Mouse (Mus musculus): ENCODE data around the gene Magi1.

DNA sequence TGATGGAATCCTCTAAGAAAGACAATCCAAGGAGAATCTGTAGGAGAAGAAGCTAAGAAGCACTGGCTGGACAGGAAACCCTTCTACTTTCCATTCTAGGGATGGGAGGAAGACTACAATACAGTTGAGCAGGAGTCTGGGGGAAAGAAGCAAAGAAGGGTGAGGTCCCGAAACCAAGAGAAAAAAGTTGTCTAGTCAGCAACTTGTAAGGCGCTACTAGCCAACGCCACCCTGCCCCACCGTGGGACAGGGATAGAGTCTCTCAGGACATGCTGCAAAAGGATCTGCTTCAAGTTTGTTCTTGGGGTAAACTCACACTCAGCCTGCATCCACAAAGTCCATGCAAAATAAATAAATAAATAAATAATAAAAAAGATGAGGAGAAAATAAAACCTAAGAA lies 464.4 kb downstream of the Magi1 start:
- TF ChIP-seq CTCF (IDR thresholded peaks at IDR 0.05; ENCODE audit: borderline replicate concordance, insufficient read depth, low read length): no peak
- TF ChIP-seq POLR2A (IDR thresholded peaks at IDR 0.05; ENCODE audit: low read depth, low read length): no peak
